Mouse (Mus musculus) c-Kit-positive CD71-positive TER-119-positive erythroid progenitor cells, embryonic 14.5 days (primary cell): ENCODE measurements around the gene Anapc5.

Source experiments
- DNase-seq: peaks from one replicate; pipeline ENCODE4 v3.0.0-alpha.2; 2013; ENCODE audit warnings: low spot score

Gene Anapc5

GRCm38 (mm10) chr5:122820777-122821523 lies at the start of gene Anapc5:
Gene Anapc5, minus strand, starts transcription at chr5:122821339.
- DNase-seq: peak; percentile 98

- no peak for DNase-seq
Observed at GRCm38 (mm10) chr5:122863053-122863452, 41.9 kb upstream of the Anapc5 start.

- DNase-seq: no peak
Observed at GRCm38 (mm10) chr5:122855858-122856257, 34.7 kb upstream of the Anapc5 start.

GRCm38 (mm10) chr5:122852611-122853010 lies 31.5 kb upstream of the Anapc5 start:
- DNase-seq: no peak

GRCm38 (mm10) chr5:122850319-122851002 lies 29.3 kb upstream of the Anapc5 start:
- DNase-seq: peak; percentile 45

- peak; percentile 97 for DNase-seq
Observed at GRCm38 (mm10) chr5:122849521-122850318, 28.6 kb upstream of the Anapc5 start, which contains the start of gene Rnf34. Gene Rnf34, plus strand, starts transcription at chr5:122850048.

GRCm38 (mm10) chr5:122843799-122844198 lies 22.7 kb upstream of the Anapc5 start:
- DNase-seq: no peak

- no peak for DNase-seq
Observed at GRCm38 (mm10) chr5:122841126-122841525, 20.0 kb upstream of the Anapc5 start.

GRCm38 (mm10) chr5:122832996-122833395 lies 11.9 kb upstream of the Anapc5 start:
- no peak for DNase-seq

GRCm38 (mm10) chr5:122832536-122832935 lies 11.4 kb upstream of the Anapc5 start:
- no peak for DNase-seq

GRCm38 (mm10) chr5:122825099-122825498 lies 4.0 kb upstream of the Anapc5 start:
- DNase-seq: no peak

GRCm38 (mm10) chr5:122824450-122824849 lies 3.3 kb upstream of the Anapc5 start:
- DNase-seq: no peak

GRCm38 (mm10) chr5:122823976-122824375 lies 2.8 kb upstream of the Anapc5 start:
- peak; percentile 42 for DNase-seq

- peak; percentile 59 for DNase-seq
Observed at GRCm38 (mm10) chr5:122822441-122822840, 1.3 kb upstream of the Anapc5 start.

GRCm38 (mm10) chr5:122821524-122821885 lies 366 bp upstream of the Anapc5 start:
- DNase-seq: no peak

GRCm38 (mm10) chr5:122812699-122813098 lies 8.4 kb downstream of the Anapc5 start:
- no peak for DNase-seq

GRCm38 (mm10) chr5:122811364-122812079 lies 9.6 kb downstream of the Anapc5 start:
- DNase-seq: peak; percentile 78

- no peak for DNase-seq
Observed at GRCm38 (mm10) chr5:122805503-122805902, 15.6 kb downstream of the Anapc5 start.

- DNase-seq: no peak
Observed at GRCm38 (mm10) chr5:122802706-122803105, 18.4 kb downstream of the Anapc5 start.

GRCm38 (mm10) chr5:122801684-122802083 lies 19.5 kb downstream of the Anapc5 start:
- no peak for DNase-seq

- no peak for DNase-seq
Observed at GRCm38 (mm10) chr5:122800345-122801010, 20.7 kb downstream of the Anapc5 start.
